Mouse (Mus musculus) spleen, postnatal 36 days (tissue): ENCODE results near the gene Tnfaip8l2.
"Not testable (repeated sequence)": the region's sequence is repeated elsewhere in the genome, so short reads cannot be mapped to it uniquely, and the experiment has no call there.

Source experiments
- DNase-seq, 2 experiments: peaks; one replicate each; pipeline ENCODE4 v3.0.0; 2022; ENCODE audit warnings: low spot score in 2 of 2, mixed read lengths in 1 of 2

Gene Tnfaip8l2

DNA sequence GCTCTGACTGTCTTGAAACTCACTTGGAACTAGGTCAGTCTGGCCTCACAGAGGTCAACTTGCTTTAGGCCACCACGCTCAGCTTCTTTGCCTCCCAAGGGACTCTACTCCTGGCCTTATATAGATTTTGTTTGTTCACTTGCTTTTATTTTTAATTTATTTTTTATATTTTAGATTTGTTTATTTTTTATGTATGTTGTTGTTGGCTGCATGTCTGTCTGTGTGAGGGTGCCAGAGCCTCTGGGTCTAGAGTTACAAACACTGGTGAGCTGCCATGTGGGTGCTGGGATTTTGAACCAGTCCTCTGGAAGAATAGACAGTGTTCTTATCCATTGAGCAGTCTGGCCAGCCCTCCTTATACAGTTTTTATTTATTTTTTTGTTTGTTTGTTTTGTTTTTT, 29.4 kb downstream of the Tnfaip8l2 start:
- no peak for DNase-seq

DNA sequence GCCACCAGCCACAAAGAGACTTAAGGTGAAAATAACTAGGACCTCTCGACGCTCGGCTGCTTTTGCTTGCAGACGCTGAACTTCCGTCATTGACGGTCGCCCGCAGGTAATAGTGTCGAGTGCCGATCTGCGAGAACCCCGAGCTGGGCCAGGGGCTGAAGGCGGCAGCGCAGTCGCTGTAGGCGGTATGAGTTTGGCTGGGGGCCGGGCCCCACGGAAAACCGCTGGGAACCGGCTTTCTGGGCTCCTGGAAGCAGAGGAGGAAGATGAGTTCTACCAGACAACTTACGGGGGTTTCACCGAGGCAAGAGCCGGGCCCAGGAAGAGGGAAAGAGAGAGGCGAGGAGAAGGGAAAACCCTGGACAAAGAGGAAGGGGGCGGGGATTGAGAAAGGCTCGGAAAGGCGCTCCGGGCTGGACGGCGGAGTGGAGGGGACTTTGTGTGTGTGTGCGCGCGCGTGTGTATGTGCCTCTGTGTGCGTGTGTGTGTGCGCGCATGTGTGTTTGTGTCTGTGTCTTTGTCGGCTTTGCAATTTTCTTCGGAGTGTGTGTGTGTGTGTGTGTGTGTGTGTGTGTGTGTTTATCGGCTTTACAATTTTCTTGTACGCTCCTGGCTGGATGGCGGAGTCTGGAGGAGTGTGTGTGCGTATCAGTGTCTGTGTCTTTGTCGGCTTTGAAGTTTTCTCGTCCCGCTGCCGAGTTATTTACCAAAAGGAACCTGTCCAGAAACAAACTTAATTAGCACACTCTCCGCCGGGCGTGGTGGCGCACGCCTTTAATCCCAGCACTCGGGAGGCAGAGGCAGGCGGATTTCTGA, 31.0 kb downstream of the Tnfaip8l2 start, which contains the start of gene Vps72:
Gene Vps72, plus strand, starts transcription at position 112 of the 816 bp plus-strand sequence.
- peak; percentile 88 to 89 for DNase-seq

DNA sequence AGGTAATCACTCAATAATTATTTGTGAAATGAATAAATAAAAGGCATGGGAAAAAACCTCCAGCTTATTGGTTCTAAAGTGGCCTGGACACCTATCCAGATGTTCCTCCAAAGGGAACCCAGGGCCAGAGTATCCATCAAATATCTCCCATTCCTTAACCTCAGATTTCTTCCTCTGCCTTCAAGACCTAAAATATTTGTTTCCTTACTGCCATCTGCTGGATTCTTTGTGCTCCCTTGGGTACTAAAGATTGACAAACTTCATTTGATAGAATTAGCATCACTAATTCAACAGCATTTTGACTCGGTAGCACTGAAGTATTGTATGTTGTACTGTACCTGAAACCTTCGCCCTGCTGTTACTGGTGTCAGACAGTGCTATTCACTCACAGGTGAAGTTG, 34.3 kb downstream of the Tnfaip8l2 start:
- DNase-seq = no peak

DNA sequence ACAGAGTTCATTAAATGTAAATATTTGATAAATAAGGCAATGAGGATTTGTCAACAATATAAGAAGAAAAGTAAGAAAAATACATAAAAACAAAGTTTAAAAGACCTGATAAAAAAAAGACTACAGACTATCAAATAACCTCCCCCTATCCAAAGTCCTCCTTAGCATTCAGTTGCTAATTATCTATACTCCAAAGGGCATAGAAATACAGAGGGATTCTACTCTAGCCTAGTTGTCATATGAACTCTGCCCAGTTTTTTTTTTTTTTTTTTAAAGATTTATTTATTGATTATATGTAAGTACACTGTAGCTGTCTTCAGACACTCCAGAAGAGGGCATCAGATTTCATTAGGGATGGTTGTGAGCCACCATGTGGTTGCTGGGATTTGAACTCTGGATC, 34.9 kb downstream of the Tnfaip8l2 start:
- not testable (repeated sequence) for DNase-seq

DNA sequence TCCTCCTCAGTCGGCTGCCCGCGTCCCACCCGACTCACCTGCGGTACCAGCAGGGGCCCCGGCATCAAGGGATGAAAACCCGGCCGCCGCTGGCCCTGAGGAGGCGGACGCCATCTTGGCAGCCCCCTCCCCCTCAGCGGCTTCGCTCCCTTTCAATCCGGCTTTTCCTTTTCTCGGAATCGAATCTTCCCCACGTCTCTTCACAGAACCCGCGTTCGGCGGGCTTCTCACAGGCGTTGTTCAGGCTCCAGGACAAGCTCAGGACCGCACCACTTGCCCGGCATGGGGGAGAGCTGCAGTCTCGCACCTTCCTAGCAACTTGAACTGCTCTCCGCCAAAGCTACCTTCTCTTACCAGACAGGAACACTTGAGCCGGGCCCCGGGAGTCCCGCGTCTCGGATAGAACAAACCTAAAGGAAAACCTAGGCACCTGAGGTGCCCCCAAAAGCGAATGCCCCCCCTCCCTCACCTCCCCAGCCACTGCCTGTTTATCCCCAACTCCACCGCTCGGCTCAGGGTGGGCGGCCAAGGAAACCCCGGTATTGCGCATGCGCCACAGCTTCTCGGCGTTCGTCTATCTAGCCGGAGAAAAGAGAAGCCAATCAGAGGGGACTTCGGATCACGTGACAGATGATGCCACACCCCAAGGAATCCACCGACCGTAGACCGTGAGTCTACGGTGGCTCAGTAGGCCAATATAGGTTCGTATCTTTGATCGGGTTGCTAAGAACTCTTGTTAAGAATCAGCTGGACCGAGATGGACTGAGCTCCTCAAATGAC, 35.6 kb downstream of the Tnfaip8l2 start, which contains the start of gene Pip5k1a:
Gene Pip5k1a, minus strand, starts transcription at position 593 of the 780 bp plus-strand sequence.
- DNase-seq = peak; percentile 94 to 96

DNA sequence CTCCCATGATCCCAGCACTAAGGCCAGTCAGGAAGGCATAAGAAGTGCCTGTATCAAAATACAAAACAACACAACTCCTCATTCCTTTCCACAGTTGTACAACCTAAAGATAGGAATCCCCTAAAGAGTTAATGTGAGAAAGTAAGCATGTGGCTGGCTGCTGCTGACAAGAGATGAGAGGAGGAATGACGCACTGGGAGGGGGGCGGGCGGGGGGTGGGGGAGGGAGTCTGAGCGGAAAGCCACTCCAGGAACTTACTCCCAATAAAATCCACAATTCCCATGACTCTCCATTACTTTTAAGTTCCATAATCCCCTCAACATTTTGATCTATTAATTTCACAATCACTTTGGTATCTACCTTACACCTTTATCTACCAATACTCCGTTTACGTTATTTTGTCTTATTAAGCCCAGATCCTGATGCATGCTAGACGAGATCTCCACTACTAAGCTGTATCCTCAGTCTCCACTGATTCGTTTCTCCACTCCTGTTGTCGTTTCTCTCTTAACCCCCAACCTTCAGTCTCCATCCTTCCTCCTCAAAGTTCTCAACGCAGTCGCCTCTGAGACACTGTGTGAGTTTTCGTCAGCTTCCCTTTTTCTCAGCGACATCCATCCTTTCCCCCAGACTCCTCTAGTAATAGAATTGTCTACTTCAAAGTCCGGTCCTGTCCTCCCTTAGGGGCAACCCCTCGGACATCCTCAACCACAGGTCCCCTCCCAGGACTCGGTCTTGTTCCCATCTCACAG, 36.4 kb downstream of the Tnfaip8l2 start:
- DNase-seq = no peak

DNA sequence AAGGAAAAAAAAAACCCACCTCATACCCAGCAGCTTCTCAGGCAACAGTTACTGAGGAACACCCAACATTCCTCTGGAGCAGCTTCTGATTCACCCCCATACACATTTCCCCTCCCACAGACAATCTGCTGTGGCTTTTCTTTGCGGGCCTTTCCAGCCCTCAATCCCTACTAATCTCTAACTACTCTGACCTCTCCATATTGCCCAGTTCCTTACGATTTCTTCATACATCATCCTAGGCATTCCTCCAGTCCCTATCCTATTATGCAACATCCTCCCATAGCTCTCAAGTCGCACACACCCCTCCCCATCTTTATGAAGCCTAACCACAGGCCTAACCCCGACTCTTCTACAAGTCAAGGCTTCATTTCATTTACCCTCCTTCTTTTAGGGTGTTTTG, 37.0 kb downstream of the Tnfaip8l2 start:
- no peak for DNase-seq

DNA sequence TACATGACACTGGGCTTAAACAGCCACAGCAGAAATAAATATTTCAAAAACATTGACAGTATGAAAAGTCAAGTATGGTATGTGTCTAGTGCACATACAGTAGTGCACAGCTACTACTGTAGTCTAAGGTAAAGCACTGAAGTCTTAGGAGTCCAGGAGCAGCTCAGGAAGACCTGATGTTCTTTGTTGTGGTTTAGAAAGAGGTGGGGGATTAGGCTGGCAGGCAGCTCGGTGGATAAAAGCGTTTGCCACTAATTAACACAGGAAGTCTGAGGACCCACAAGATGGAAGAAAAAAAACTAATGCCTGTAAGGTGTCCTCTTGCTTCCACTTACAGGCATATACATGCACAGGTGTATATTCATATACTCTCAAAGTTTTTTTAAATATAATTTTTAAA, 41.3 kb downstream of the Tnfaip8l2 start:
- no peak for DNase-seq
